Mouse (Mus musculus) C2C12 (cell line): ENCODE results near the gene Dnmt1.

Source experiments
- CTCF ChIP-seq: IDR thresholded peaks from one replicate; pipeline ENCODE4 v1.5.1; 2011; ENCODE audit not compliant: control insufficient read depth, insufficient read depth, insufficient read length
- FOSL1 ChIP-seq: IDR thresholded peaks from one replicate; pipeline ENCODE4 v1.8.0; 2011; ENCODE audit warnings: mild to moderate bottlenecking, low read length; ENCODE audit not compliant: poor library complexity, insufficient read depth, severe bottlenecking
- MAX ChIP-seq: IDR thresholded peaks from one replicate; pipeline ENCODE4 v1.6.1; 2011; ENCODE audit warnings: mild to moderate bottlenecking, control low read depth
- MYOD1 ChIP-seq: IDR thresholded peaks from one replicate; pipeline ENCODE4 v1.6.1; 2011; ENCODE audit warnings: low read depth; ENCODE audit not compliant: control insufficient read depth, insufficient read length
- MYOG ChIP-seq: IDR thresholded peaks from one replicate; pipeline ENCODE4 v1.6.1; 2011; ENCODE audit not compliant: control insufficient read depth, insufficient read length; ENCODE audit errors: extremely low read depth

- no peak for TF ChIP-seq CTCF
- TF ChIP-seq MYOD1 = no peak
- TF ChIP-seq MAX = no peak
- no peak for TF ChIP-seq MYOG
- TF ChIP-seq FOSL1 = no peak
These were observed 42.6 kb upstream of the Dnmt1 start for GRCm38 (mm10) chr9:21002270-21002626.
